Mouse (Mus musculus): Measurements from ENCODE around the gene Farp1. TPM values are rescaled to one million over a fixed set of nuclear protein-coding genes. Genes with fewer than 3 reads are reported as not detected.
"Not testable (repeated sequence)": the region's sequence is repeated elsewhere in the genome, so short reads cannot be mapped to it uniquely, and the experiment has no call there.

Farp1 gene
- polyA plus RNA-seq, 1 experiment from 2014 or later: 17.3 TPM

- WGBS: 92% methylated on average over 3 of the region's 3 CpGs
- no peak for ATAC-seq (ENCODE audit: insufficient read depth, low FRiP score, low read depth)
Measured at GRCm38 (mm10) chr14:121125651-121126050, 90.7 kb downstream of the Farp1 start.

DNA sequence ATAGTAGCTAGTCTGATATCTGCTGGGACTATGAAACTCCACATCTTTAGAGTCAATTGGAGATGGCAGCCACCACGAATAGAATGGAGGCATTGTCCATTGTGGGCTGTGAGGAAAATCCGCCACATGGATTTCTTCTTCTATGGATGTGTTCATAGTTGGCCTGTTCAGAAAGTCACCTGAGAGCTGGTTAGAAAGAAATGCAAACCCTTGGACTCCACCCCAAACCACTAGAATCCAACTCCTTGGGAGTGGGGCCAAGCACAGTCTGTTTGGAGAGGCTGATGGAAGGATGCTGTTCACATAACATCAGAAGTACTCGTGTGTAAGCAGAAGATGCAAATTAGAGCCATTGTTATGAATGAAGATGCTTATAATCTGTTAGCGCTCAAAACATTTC lies 91.3 kb downstream of the Farp1 start:
- no peak overlapping the region for H3K4me3 ChIP-seq (replicated peaks)
- no peak overlapping the region for H3K27ac ChIP-seq
- no peaks in the 10 kb centered on the region for H3K27me3 ChIP-seq (replicated peaks)
- H3K36me3 ChIP-seq: no peaks in the 10 kb centered on the region
- H3K4me2 ChIP-seq: no peak overlapping the region
- 87% methylated on average over 4 of the region's 4 CpGs for WGBS
- H3K4me1 ChIP-seq: peaks cover 12% of the 10 kb centered on the region; the same call in 1 of the 2 replicates
- H3K9me3 ChIP-seq: no peaks in the 10 kb centered on the region
- ATAC-seq (ENCODE audit: insufficient read depth, low FRiP score, low read depth): no peak
- no peak overlapping the region for H3K9ac ChIP-seq

More at GRCm38 (mm10) chr14:121125651-121126050, 90.7 kb downstream of the Farp1 start:
- Histone ChIP-seq H3K9ac (no peak overlapping the region), H3K4me1 (peaks cover 12% of the 10 kb centered on the region; the same call in 1 of the 2 replicates), H3K27ac (no peak overlapping the region), H3K36me3 (no peaks in the 10 kb centered on the region), H3K4me2 (no peak overlapping the region), H3K9me3 (no peaks in the 10 kb centered on the region), H3K27me3 (replicated peaks) (no peaks in the 10 kb centered on the region), H3K4me3 (replicated peaks) (no peak overlapping the region)

DNA sequence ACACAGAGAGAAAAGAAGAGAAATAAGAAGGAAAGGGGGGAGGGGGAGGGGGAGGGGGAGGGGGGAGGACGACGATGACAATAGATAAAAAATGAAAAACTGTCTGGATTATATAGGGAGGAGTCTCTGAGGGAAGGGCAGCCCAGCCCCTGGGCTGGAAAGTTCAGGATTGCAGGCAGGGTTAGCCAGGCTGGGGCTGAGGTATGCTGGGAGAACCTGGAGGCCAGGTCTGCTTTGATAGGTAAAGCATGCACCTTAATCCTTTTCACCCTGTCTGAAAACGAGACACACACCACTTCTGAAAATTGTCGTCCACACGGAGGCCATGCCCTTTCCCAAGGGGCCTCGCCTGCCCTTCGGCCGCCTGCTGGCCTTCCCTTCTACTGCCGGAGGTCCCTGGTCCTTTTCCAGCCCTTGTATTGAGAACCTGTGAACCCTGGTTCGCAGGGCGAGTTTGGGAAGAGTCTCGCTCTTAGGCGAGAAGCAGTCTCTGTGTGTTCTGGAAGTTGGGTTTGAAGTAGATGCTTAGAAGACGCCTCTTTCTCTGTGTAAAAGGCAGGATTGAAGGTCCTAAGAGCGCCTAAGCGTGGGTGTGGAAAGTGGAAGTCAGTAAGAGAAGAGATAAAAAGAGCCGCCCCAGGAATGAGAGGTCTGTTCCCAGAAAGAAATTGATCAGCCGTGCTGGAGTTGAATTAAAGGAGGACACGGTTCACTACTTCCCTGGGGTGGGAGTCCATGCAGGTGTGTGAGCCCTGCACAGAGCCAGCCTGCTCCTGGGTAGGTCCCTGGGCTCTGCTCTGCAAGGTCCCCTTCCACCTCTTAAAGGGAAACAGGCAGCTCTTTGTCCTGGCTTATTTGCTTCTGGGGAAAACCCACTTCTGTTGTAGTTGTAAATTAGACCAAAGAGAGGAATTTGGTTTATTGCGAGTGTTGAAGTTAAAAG lies 94.1 kb downstream of the Farp1 start:
- Histone ChIP-seq H3K4me1 (no peaks in the 10 kb centered on the region; the same call in 1 of the 2 replicates), H3K4me3 (replicated peaks) (no peak overlapping the region), H3K27ac (peak overlapping the region; percentile 52), H3K36me3 (no peaks in the 10 kb centered on the region), H3K9me3 (no peaks in the 10 kb centered on the region), H3K4me2 (no peak overlapping the region), H3K27me3 (replicated peaks) (no peaks in the 10 kb centered on the region), H3K9ac (no peak overlapping the region)
- 51% methylated on average over 18 of the region's 20 CpGs for WGBS
- ATAC-seq (ENCODE audit: insufficient read depth, low FRiP score, low read depth): peak; percentile 73

DNA sequence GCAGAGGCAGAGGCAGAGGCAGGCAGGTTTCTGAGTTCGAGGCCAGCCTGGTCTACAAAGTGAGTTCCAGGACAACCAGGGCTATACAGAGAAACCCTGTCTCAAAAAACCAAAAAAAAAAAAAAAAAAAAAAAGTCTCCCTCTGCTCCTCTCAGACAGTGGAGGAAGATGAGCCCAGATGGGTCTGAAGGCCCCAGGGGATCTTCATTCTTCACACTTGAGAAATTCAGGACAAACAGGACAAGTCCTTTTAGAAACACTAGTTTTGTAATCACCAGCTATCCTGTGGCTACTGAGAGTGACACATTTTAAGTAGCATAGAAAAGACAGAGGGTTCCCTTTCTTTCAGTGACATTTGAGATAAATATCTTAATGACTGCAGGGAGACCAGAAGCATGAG lies 95.4 kb downstream of the Farp1 start:
- ATAC-seq (ENCODE audit: insufficient read depth, low FRiP score, low read depth); H3K4me1 ChIP-seq; H3K4me3 ChIP-seq (replicated peaks); H3K27me3 ChIP-seq (replicated peaks); H3K9me3 ChIP-seq; H3K9ac ChIP-seq; H3K27ac ChIP-seq; H3K4me2 ChIP-seq; H3K36me3 ChIP-seq: not testable (repeated sequence)
- 92% methylated on average over 1 of the region's 1 CpGs for WGBS

- WGBS: 26% methylated on average over 3 of the region's 3 CpGs
- no peaks in the 10 kb centered on the region for H3K9me3 ChIP-seq
- H3K4me3 ChIP-seq (replicated peaks): no peak overlapping the region
- peaks cover 9% of the 10 kb centered on the region for H3K4me1 ChIP-seq
- no peak for ATAC-seq (ENCODE audit: insufficient read depth, low FRiP score, low read depth)
- no peak overlapping the region for H3K4me2 ChIP-seq
- H3K36me3 ChIP-seq: no peaks in the 10 kb centered on the region
- no peaks in the 10 kb centered on the region for H3K27me3 ChIP-seq (replicated peaks)
- H3K27ac ChIP-seq: no peak overlapping the region
- no peak overlapping the region for H3K9ac ChIP-seq
Measured at GRCm38 (mm10) chr14:121134414-121134813, 99.4 kb downstream of the Farp1 start.

DNA sequence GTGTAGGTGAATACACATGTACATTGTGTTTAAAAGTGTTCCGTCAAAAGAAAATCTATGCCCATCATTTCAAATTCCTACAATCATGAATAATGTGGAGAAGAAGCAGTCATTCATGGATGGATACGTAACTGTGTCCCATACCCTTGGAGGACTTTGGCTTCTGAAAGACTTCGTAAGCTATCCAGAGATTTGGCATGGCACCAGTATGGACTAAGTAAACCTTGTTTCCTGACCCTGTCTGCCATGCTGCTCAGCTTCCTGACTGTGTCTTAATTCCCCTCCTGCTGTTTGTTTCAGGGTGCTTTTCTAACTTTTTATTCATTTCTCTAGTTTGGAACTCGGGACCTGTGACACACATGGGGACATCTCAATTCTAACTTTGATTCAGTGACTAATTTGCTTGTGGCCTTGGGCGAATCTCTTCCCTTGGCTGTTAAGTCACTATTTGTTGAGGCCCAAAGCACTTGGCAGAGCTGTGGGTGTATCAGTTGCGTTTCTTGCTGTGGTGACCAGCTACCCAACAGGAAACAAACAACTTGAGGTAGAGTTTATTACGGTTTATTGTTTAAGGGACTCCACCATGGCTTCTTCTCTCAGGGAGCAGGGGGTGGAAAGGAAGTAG lies 108.9 kb downstream of the Farp1 start:
- H3K27ac ChIP-seq: no peak overlapping the region

DNA sequence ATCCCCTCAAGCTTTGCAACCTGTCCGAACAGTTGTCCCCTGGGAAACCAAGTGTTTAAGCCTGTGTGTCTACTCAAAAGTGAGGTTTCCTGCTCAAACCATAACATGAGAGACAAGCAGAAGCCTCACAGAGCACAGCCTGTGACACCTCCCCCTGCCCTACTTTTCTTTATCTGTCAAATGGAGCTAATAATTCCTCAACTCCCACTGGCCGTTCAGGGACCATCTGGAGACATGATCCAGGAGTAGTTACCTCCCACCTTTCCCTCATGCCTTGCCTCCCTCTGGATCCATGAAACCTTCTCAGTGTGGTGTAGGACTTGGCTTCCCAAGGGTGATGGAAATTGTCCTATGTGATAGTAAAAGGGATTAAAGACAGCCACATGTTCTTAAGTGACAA lies 109.5 kb downstream of the Farp1 start:
- Histone ChIP-seq H3K4me1 (peaks cover 39% of the 10 kb centered on the region), H3K27me3 (replicated peaks) (no peaks in the 10 kb centered on the region), H3K36me3 (no peaks in the 10 kb centered on the region), H3K9ac (no peak overlapping the region), H3K27ac (no peak overlapping the region), H3K4me2 (no peak overlapping the region), H3K9me3 (no peaks in the 10 kb centered on the region), H3K4me3 (replicated peaks) (no peak overlapping the region)
- no peak for ATAC-seq (ENCODE audit: insufficient read depth, low FRiP score, low read depth)
- 51% methylated on average over 2 of the region's 2 CpGs for WGBS

More for the DNA sequence above, 108.9 kb downstream of the Farp1 start:
- no peak overlapping the region for H3K4me3 ChIP-seq (replicated peaks)
- no peaks in the 10 kb centered on the region for H3K36me3 ChIP-seq
- H3K27me3 ChIP-seq (replicated peaks): no peaks in the 10 kb centered on the region
- H3K4me1 ChIP-seq: peaks cover 39% of the 10 kb centered on the region
- no peaks in the 10 kb centered on the region for H3K9me3 ChIP-seq
- no peak overlapping the region for H3K9ac ChIP-seq
- H3K4me2 ChIP-seq: no peak overlapping the region
- ATAC-seq (ENCODE audit: insufficient read depth, low FRiP score, low read depth): no peak
- WGBS: 83% methylated on average over 7 of the region's 7 CpGs

GRCm38 (mm10) chr14:121145291-121145690 lies 110.3 kb downstream of the Farp1 start:
- 40% methylated on average over 3 of the region's 3 CpGs for WGBS
- Histone ChIP-seq H3K4me1 (peaks cover 33% of the 10 kb centered on the region), H3K4me3 (replicated peaks) (no peak overlapping the region), H3K27me3 (replicated peaks) (no peaks in the 10 kb centered on the region), H3K36me3 (no peaks in the 10 kb centered on the region), H3K27ac (peak overlapping the region; percentile 70), H3K9ac (no peak overlapping the region), H3K9me3 (no peaks in the 10 kb centered on the region), H3K4me2 (peak overlapping the region; percentile 31; the same call in 1 of the 2 replicates)
- ATAC-seq (ENCODE audit: insufficient read depth, low FRiP score, low read depth): no peak

GRCm38 (mm10) chr14:121145698-121146097 lies 110.7 kb downstream of the Farp1 start:
- no peaks in the 10 kb centered on the region for H3K9me3 ChIP-seq
- H3K36me3 ChIP-seq: no peaks in the 10 kb centered on the region
- ATAC-seq (ENCODE audit: insufficient read depth, low FRiP score, low read depth): peak; percentile 64
- no peaks in the 10 kb centered on the region for H3K27me3 ChIP-seq (replicated peaks)
- H3K4me1 ChIP-seq: peaks cover 33% of the 10 kb centered on the region
- H3K4me3 ChIP-seq (replicated peaks): no peak overlapping the region
- H3K9ac ChIP-seq: no peak overlapping the region
- H3K4me2 ChIP-seq: peak overlapping the region; percentile 31
- WGBS: 18% methylated on average over 9 of the region's 10 CpGs
- peak overlapping the region; percentile 70 for H3K27ac ChIP-seq

DNA sequence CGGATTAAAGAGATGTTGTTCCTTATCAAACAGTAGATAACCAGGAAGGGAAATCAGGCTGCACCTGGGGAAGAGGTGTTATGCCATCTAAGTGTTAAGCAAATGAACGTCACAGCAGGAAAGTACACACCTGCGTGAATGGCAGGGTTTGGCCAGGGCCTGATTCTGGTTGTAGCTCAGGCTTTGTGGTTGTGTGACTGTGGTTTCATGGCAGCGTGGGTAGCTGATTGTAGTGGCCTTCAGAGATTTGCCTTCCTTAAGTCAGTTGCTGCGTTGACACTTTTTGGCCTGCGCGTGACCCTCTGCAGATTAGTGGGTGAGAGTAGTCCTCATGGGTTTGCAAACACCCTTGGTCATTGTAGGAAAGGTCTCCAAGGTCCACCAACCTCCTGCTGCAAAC lies 111.2 kb downstream of the Farp1 start:
- Histone ChIP-seq H3K36me3 (no peaks in the 10 kb centered on the region), H3K27me3 (replicated peaks) (no peaks in the 10 kb centered on the region), H3K9ac (no peak overlapping the region), H3K4me2 (no peak overlapping the region), H3K4me3 (replicated peaks) (no peak overlapping the region), H3K4me1 (peaks cover 33% of the 10 kb centered on the region), H3K27ac (peak overlapping the region; percentile 23; the same call in 1 of the 2 replicates), H3K9me3 (no peaks in the 10 kb centered on the region)
- ATAC-seq (ENCODE audit: insufficient read depth, low FRiP score, low read depth): no peak
- WGBS: 45% methylated on average over 7 of the region's 7 CpGs

- WGBS: 26% methylated on average over 3 of the region's 3 CpGs
- Histone ChIP-seq H3K27ac (peak overlapping the region; percentile 58), H3K9me3 (no peaks in the 10 kb centered on the region), H3K9ac (no peak overlapping the region), H3K36me3 (no peaks in the 10 kb centered on the region), H3K4me3 (replicated peaks) (no peak overlapping the region), H3K27me3 (replicated peaks) (no peaks in the 10 kb centered on the region), H3K4me2 (no peak overlapping the region), H3K4me1 (peaks cover 33% of the 10 kb centered on the region)
- ATAC-seq (ENCODE audit: insufficient read depth, low FRiP score, low read depth): no peak
Measured at GRCm38 (mm10) chr14:121147026-121147425, 112.0 kb downstream of the Farp1 start.

All from stomach, embryonic 15.5 days (tissue).